Mouse (Mus musculus) myocyte (in vitro differentiated cells): Measurements from ENCODE around the gene Sema4d.

Experiments
- CEBPB ChIP-seq: IDR thresholded peaks from 2 replicates; pipeline ENCODE4 v1.6.1; 2011; ENCODE audit warnings: mild to moderate bottlenecking, moderate library complexity; ENCODE audit not compliant: poor library complexity, insufficient read depth, severe bottlenecking
- E2F4 ChIP-seq: IDR thresholded peaks from one replicate; pipeline ENCODE4 v1.6.1; 2011; ENCODE audit warnings: mild to moderate bottlenecking, control low read depth, moderate library complexity; ENCODE audit not compliant: insufficient read depth
- MAX ChIP-seq: IDR thresholded peaks from one replicate; pipeline ENCODE4 v1.6.1; 2011; ENCODE audit warnings: low read depth, mild to moderate bottlenecking, control low read depth
- MYOD1 ChIP-seq, 3 experiments: IDR thresholded peaks; one replicate each; pipeline ENCODE4 v1.6.1; 2011; ENCODE audit warnings: control low read depth in 2 of 3, low read depth in 2 of 3, mild to moderate bottlenecking in 2 of 3, moderate library complexity in 1 of 3; ENCODE audit not compliant: insufficient read length in 2 of 3, control insufficient read depth in 1 of 3
- MYOG ChIP-seq, 3 experiments: IDR thresholded peaks; one replicate each; pipeline ENCODE4 v1.6.1; 2011; ENCODE audit warnings: control low read depth in 2 of 3, low read depth in 2 of 3, mild to moderate bottlenecking in 2 of 3; ENCODE audit not compliant: insufficient read length in 2 of 3, control insufficient read depth in 1 of 3, insufficient read depth in 1 of 3
- POLR2A ChIP-seq: IDR thresholded peaks from one replicate; pipeline ENCODE4 v1.6.1; 2011; ENCODE audit warnings: low read depth, mild to moderate bottlenecking, control low read depth, moderate library complexity; ENCODE audit not compliant: insufficient read length
- POLR2AphosphoS2 ChIP-seq: IDR thresholded peaks from one replicate; pipeline ENCODE4 v1.6.1; 2011; ENCODE audit warnings: low read depth, control low read depth; ENCODE audit not compliant: insufficient read length
- SRF ChIP-seq: IDR thresholded peaks from one replicate; pipeline ENCODE4 v1.6.1; 2011; ENCODE audit warnings: low read depth; ENCODE audit not compliant: control insufficient read depth, insufficient read length
- TCF12 ChIP-seq: IDR thresholded peaks from one replicate; pipeline ENCODE4 v1.6.1; 2011; ENCODE audit warnings: mild to moderate bottlenecking, control low read depth; ENCODE audit not compliant: poor library complexity, insufficient read depth, severe bottlenecking
- TCF3 ChIP-seq: IDR thresholded peaks from one replicate; pipeline ENCODE4 v1.6.1; 2011; ENCODE audit warnings: low read depth, control low read depth; ENCODE audit not compliant: insufficient read length
- USF1 ChIP-seq: IDR thresholded peaks from one replicate; pipeline ENCODE4 v1.6.1; 2011; ENCODE audit warnings: low read depth, mild to moderate bottlenecking, control low read depth, moderate library complexity

DNA sequence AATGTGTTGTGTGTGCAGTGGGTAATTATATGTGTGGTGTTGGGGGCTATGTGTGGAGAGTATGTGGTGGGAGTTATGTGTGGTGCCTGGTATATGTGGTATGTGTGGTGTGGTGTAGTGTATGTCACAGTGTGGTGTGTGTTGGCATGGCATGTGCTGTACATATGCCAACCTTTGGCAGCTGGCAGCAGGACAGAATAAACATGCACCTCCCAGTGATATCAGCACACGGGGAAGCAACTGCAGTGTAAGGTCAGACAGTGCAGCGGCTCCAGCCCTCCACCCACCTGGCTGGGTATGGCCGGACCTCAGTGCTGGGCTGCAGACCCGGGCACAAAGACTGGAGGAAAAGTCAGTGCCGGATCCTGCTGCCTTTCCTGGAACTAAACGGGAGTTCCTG is 96.1 kb downstream of the Sema4d start:
- no peak for TF ChIP-seq POLR2A
- TF ChIP-seq TCF12: no peak
- no peak for TF ChIP-seq TCF3
- TF ChIP-seq MAX: no peak
- no peak for TF ChIP-seq CEBPB
- TF ChIP-seq E2F4: no peak
- TF ChIP-seq MYOD1 (IDR thresholded peaks at IDR 0.05; ENCODE audit: control insufficient read depth in 1 of 3, insufficient read length in 2 of 3, low read depth in 2 of 3): peak in 1 of 3 experiments; percentile 61
- TF ChIP-seq MYOG (IDR thresholded peaks at IDR 0.05; ENCODE audit: control insufficient read depth in 1 of 3, insufficient read depth in 1 of 3, insufficient read length in 2 of 3, low read depth in 2 of 3): peak in 2 of 3 experiments; percentile 45 to 75
- no peak for TF ChIP-seq SRF
- no peak for TF ChIP-seq POLR2AphosphoS2
- TF ChIP-seq USF1: no peak
